Mouse (Mus musculus): ENCODE measurements around the gene Vtcn1.

- TF ChIP-seq CTCF (IDR thresholded peaks at IDR 0.05; ENCODE audit: borderline replicate concordance, extremely low read depth, insufficient read depth, insufficient read length), result no peak
- no peak for TF ChIP-seq POLR2A (IDR thresholded peaks at IDR 0.05; ENCODE audit: borderline replicate concordance, extremely low read depth, insufficient read depth, insufficient read length, poor library complexity, severe bottlenecking)
Measured at GRCm38 (mm10) chr3:100776967-100777366, 48.3 kb upstream of the Vtcn1 start.
